Mouse (Mus musculus) left cerebral cortex, adult 9 months (tissue): ENCODE results near the gene Stbd1.

ENCODE experiments used
- DNase-seq, 2 experiments: peaks; one replicate each; pipeline ENCODE4 v3.0.0; 2022; ENCODE audit warnings: low spot score in 2 of 2

The Stbd1 gene

DNA sequence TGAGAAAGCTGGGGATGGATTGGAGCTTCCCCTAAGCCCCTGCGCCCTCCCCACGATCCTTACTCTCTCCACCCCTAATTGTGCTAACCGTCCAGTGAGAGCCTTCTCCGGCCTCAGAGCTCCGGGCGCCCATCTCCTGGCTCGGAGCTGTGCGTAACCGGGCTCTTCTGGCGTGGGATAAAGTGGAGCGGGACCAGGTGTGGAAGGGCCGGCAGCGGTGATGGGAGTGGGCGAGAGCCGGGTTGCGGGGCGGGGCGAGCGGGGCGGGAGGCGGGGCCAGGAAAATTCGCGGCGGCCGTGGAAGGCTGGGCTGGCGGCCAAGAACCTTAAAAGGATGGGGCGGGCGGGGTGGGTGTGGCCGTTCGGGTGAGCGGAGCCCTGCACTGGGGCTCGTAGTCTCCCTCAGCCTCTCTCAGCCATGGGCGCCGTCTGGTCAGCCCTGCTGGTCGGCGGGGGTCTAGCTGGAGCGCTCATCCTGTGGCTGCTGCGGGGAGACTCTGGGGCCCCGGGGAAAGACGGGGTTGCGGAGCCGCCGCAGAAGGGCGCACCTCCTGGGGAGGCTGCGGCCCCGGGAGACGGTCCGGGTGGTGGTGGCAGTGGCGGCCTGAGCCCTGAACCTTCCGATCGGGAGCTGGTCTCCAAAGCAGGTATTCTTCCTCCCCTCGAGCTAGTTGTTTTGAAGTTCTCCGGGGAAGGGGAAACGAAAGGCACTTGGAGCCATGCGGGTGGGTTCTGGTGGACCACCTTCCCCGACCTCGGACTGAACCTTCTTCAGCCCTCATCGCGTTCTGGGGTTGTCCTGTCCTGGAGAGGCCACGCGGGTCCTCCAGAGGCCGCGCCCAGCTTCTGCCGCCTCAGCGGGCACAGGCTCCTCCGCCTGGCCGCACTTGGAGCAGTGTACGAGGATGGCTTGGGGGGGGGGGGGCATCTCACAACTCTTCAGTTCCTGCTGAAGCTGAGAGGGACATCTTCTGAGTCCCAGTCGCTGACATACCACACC is at the start of gene Stbd1:
Gene Stbd1 (plus strand): TSS at position 351 of the 1,000 bp plus-strand sequence.
- DNase-seq, result no peak

DNA sequence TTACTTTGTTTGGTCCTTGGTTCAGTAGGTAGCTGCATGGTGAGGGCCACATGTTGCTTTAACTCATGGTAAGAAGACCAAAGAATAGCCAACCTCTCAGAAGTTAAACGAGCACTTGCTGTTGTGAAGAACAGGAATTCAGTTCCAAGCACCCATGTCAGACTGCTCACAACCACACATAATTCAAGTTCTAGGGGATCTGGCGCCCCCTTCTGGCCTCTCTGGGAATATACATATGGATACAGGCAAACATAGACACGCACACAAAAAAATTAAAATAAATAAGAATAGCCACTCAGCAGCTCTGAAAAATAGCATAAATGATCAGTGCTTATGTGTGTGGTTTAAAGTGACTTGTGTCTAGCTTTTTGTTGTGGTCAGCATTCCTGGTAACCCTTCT is 48.9 kb upstream of the Stbd1 start:
- no peak for DNase-seq

DNA sequence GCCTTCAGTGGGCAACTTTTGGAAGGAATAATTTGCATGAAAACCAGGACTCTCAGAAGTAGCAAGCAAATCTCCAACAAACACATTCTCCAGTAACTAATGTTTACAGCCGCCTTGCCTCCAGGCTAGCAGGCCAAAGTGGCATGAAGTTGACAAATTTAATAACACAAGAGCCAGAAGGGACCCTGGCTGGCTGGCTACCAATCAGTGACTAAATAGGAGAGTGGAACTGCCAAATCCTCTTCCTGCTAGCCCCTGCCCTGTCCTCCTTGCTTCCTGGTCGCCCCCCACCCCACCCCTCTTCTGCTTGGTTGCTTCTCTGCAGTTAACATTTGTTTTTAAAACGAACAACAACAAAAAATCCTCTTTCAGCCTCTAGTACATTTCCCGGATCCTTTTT is 48.4 kb upstream of the Stbd1 start:
- DNase-seq, result no peak

DNA sequence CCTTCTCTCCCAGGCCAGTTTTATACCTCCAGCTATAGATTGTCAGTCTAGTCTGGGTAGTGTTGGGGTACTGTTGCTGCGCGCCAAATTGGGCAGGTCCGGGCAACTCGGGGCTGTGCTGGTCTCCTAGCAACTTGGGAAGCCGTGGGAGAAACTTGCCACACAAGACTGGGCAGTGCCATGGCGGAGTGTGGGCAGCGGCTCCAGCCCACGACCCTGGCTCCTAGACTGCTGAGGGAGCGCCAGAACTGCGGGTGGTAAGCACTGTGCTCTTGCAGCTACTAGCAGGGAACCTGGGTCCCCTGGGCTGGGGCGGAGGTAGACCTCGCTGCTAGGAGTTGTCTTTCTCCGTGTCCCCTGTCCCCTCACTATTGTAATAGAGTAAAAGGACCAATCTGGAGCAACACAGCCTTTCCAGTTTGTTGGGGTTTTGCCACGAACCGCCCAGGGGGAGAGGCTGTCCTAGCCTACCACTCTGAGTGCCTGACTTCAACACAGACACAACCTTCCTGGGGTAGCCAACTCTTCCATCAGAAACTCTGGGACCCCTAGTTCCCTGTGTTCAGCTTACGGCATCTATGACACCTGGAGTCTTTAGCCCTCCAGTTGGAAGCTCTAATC is 47.8 kb upstream of the Stbd1 start, which contains the start of gene Fam47e:
Gene Fam47e (plus strand): TSS at position 179 of the 621 bp plus-strand sequence.
- peak in 1 of 2 experiments; percentile 52 for DNase-seq

DNA sequence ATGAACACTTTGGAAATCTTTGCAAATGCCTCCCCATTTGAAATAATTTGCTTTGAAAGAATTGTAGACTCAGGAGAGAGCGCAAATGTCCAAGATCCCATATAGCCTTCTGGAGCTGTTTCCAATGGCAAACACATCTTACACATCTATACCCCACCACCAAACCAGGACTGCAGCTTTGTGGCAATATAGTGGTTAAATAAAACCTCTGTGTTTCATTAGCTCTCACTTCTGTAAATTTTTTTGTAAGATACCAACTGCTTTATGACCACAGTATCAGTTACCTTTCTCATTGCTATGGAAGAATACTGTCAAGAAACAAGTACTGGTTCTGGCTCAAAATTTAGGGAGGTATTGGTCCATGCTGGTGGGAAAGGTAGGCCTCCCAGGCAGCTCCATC is 46.9 kb upstream of the Stbd1 start:
- DNase-seq, result no peak

DNA sequence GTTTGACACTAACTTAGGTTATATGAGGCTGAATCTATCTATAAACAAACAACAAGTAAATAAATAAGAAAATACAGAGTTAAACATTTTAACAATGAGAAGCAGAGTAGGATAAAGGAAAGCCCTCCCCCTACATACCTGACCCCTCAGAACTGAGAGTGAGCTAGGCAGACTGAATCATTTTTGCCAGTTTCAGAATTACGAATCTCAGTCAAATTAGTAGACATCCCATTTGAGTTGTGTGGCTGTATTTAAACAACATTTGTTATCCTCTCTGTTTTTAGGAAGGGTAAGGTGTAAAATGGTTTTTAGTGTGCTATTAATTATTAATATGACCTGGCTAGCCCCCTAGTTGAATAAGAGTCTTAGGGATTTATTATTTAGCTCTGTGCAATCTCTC is 45.3 kb upstream of the Stbd1 start:
- DNase-seq, result no peak

GRCm38 (mm10) chr5:92560201-92560600 is 42.6 kb upstream of the Stbd1 start:
- DNase-seq, result no peak

- peak in 1 of 2 experiments; percentile 17 for DNase-seq
Measured at GRCm38 (mm10) chr5:92562002-92562401, 40.8 kb upstream of the Stbd1 start.

- DNase-seq, result no peak
Measured at GRCm38 (mm10) chr5:92571232-92571631, 31.6 kb upstream of the Stbd1 start.

- no peak for DNase-seq
Measured at GRCm38 (mm10) chr5:92579559-92579958, 23.3 kb upstream of the Stbd1 start.

- no peak for DNase-seq
Measured at GRCm38 (mm10) chr5:92585932-92586331, 16.9 kb upstream of the Stbd1 start.

DNA sequence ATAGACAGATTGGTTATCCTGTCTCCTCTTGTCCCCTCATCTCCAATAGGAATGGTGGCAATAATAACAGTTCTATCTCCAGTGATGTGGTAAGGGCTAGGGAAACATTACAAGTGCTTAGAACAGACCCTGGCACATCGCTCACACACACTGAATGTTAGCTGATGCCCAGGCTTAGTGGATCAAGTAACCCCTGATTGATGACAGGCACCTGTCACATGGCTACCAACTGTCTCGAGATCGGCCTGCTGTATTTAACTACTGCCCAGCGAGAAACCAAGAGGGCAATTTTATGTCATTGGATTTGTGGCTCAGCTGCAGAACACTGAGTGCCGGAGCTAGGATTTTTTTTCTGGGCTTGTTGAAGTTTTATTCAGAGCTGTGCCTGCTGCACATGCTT is 7.8 kb upstream of the Stbd1 start:
- no peak for DNase-seq

DNA sequence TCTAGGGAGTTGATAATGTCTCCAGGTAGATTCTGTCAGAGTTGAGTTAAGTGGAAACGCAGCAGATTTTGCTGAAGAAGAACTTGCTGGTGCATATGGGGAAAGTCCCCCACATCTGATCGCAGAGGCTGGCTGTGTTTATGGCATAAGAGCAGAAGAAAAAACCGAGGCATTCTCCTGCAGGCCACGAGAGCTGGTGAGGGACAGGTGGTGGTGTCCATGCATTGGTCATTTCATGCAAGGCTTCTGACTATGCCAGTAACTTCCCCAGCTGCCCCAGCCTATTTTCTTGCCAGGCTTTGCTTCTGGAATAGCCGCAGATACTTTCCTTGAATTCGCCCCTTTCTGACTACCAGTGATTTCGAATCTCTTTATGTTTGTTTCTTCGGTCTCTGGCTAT is 6.0 kb upstream of the Stbd1 start:
- DNase-seq, result no peak

- peak in 1 of 2 experiments; percentile 49 for DNase-seq
Measured at GRCm38 (mm10) chr5:92599030-92599429, 3.8 kb upstream of the Stbd1 start.

GRCm38 (mm10) chr5:92604452-92605247 is 1.8 kb downstream of the Stbd1 start:
- no peak for DNase-seq

DNA sequence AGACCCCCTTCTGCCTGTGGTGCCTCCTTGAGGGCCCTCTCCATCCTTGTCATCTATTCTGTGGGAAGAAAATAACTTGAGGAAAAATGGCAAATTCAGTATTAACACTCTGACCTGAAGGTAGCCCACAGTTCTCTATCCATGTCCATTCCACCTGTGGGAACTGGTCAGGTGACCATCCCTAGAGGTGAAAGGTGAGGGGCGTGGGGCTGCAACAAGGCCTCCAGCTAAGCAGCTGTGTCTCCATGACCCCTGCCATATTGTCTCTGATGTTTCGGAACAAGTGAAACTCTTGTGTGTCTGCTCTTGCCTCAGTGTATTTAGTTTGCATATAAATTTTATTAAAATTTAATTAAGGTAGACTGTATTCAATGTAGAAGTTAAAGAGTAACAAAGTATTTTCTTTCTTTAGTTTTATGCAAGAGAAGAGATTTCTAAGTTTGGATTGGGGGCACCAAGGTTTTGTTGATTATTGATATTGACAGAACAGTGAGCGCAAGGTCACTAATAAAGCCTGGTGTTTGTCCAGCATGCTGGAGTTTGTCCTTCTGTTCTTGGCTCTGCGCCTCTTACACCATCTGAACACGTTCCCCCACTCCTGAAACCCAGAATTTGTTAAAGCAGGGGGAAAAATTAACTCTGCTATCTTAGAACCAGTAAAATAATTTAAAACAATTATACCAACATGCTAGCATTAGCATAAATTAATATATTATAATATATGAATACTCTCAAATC is 4.8 kb downstream of the Stbd1 start:
- no peak for DNase-seq

DNA sequence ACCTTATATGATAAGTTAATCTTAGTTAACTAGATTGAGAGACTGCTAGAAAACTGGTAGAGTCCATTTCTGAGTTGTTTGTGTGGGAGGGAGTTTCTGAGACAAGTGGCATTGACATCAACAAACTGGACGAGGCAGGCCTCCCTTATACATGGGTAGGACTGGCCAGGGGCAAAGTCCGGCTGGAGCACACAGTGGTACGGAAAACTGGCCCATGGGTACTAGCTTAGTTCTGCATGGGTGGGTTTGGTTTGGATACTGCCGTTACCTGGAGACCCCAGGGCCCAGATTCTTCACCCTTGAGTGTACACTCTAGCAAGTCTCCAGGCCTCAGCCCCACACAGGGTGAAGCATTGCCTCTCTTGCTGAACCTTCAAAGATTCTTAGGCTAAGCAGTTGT is 9.9 kb downstream of the Stbd1 start:
- no peak for DNase-seq

DNA sequence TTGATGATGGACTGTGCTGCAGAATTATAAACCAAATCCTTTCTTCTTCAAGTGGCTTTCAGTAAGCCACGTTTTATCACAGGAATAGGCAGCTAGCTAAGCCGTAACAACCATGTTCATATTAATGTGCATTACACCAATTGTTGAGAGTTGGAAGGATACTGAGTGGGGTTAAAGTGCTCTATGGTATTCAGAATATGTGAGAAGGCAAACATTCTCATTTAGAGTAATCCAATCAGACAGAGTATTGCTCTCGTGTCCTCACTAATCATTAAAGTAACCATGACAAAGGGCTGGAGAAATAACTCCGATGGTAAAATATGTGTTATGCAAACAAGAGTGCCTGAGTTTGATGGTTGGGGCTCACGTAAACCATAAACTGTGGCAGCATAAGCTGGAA is 19.0 kb downstream of the Stbd1 start:
- no peak for DNase-seq

DNA sequence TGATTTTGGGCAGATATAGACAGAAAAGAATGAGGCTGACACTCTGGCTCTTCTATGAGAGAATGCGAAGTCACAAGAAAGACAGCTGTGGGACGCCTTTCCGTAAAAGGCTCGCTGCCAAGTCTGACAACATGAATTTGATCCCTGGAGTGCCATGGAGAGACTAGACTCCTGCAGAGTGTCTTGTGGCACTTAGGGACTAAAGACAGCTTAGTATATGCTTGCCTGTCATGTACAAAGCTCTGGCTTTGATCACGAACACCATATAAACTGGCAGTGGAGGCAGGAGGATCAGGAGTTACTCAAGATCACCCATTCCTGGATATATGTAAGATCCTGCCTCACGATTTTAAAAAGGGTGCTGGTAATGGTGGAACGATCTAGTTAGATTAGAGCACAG is 25.1 kb downstream of the Stbd1 start:
- no peak for DNase-seq

DNA sequence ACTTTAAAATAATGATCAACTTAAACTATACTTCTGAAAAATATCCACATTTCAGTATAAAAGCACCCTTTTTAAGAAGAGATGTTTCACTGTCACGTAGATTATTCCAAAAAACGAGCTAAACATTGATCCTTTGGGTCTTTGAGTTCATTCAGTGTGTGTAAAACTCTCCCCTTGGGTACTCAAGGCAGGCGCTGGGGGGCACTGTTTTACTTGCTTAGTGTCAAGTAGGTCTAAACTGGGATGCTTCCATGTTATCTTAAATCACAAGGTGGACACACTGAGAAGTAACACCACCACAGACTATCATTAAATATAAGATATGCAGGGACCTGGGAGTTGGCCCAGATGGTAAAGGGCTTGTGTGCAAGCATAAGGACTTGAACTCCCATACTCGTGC is 30.7 kb downstream of the Stbd1 start:
- no peak for DNase-seq

DNA sequence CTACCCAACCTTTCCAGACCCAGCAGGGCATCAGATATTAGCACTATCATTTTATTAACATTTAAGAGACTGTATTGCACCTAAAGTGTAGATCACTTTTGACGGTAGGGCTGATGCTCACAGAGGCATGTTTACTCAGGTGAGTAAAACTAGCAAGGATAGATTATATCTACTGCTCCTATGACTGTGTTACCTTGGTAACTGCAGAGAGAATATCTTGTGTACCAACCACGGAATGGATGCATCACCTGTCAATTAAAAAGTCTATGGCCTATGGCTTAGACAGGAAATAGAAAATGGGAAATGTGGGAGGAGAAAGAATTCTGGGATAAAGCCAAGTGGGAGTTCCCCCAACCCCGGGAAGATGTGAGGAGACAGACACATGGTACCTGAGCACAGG is 32.1 kb downstream of the Stbd1 start:
- DNase-seq, result no peak
